Mouse (Mus musculus) layer of hippocampus, adult 2 months (tissue): ENCODE results near the gene Pde6c. TPM values are rescaled to one million over a fixed set of nuclear protein-coding genes. Genes with fewer than 3 reads are reported as not detected.

Source experiments
- DNase-seq, 2 experiments: peaks; one replicate each; pipeline ENCODE4 v3.0.0; 2022; ENCODE audit warnings: low spot score in 2 of 2
- H3K27ac ChIP-seq: fragments of 200-600 bp; 2 replicates; pipeline ENCODE4 v1.8.1; 2022
- H3K4me3 ChIP-seq: fragments of 200-600 bp; 2 replicates; pipeline ENCODE4 v1.8.1; 2022; ENCODE audit warnings: mild to moderate bottlenecking
- CTCF ChIP-seq: fragments of 200-600 bp; conservative IDR thresholded peaks from 2 replicates; pipeline ENCODE4 v1.8.1; 2022; ENCODE audit warnings: antibody characterized with exemption, mild to moderate bottlenecking, moderate library complexity
- total RNA-seq, 2 experiments: library from RNA; stranded (reverse); gene quantifications; 2 replicates each; pipeline ENCODE4 v1.2.3; 2021

Gene Pde6c
- total RNA-seq, 2 experiments from 2014 or later: 0.15 TPM; not detected in 1

- H3K4me3 ChIP-seq: no peak overlapping the region
- H3K27ac ChIP-seq: no peak overlapping the region
Observed at GRCm38 (mm10) chr19:38114834-38115491, 17.6 kb upstream of the Pde6c start.

GRCm38 (mm10) chr19:38120123-38120760 is 12.3 kb upstream of the Pde6c start:
- Histone ChIP-seq H3K27ac (no peak overlapping the region), H3K4me3 (no peak overlapping the region)
- DNase-seq: no peak
- no peak for TF ChIP-seq CTCF

More at GRCm38 (mm10) chr19:38114834-38115491, 17.6 kb upstream of the Pde6c start:
- DNase-seq: no peak
- no peak for TF ChIP-seq CTCF

- Histone ChIP-seq H3K4me3 (no peak overlapping the region; the same call in 1 of the 2 replicates), H3K27ac (no peak overlapping the region)
- no peak for DNase-seq
- no peak for TF ChIP-seq CTCF
Observed at GRCm38 (mm10) chr19:38123921-38124320, 8.7 kb upstream of the Pde6c start.

GRCm38 (mm10) chr19:38124401-38125218 is 8.0 kb upstream of the Pde6c start:
- H3K27ac ChIP-seq: peak overlapping the region; percentile 70; the same call in 1 of the 2 replicates
- TF ChIP-seq CTCF: no peak
- no peak for DNase-seq
- peak overlapping the region; percentile 54 for H3K4me3 ChIP-seq

GRCm38 (mm10) chr19:38125219-38125610 is 7.4 kb upstream of the Pde6c start, which contains the start of gene Rbp4:
Gene Rbp4, minus strand, starts transcription at chr19:38125281.
- no peak for TF ChIP-seq CTCF
- H3K4me3 ChIP-seq: peak within 1 kb of the TSS; percentile 54
- H3K27ac ChIP-seq: peak within 1 kb of the TSS; percentile 70; the same call in 1 of the 2 replicates
- no peak for DNase-seq

DNA sequence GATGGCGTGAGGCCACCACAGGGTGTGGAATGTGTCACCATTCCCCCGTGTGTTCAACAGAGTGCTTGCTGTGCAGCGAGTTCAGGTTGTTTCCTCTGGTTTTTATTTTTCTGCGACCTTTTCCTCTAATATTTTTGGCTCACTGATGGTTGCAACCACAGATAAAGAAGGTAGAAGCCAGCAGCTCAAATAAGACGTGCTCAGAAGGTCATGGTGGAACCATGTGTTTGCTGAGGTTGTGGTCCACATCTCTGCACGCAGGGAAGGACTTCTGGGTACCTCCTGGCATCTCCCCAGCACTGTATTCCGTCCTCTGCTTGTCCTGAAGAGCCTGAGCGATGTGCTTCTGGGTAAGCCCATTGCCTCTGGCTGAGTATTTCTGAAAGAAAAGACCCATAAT is 5.9 kb upstream of the Pde6c start:
- no peak overlapping the region for H3K27ac ChIP-seq
- no peak for TF ChIP-seq CTCF
- DNase-seq: no peak
- no peak overlapping the region for H3K4me3 ChIP-seq

GRCm38 (mm10) chr19:38133986-38134385 is 1.4 kb downstream of the Pde6c start:
- DNase-seq: no peak
- H3K27ac ChIP-seq: no peak overlapping the region
- no peak for TF ChIP-seq CTCF
- no peak overlapping the region for H3K4me3 ChIP-seq

DNA sequence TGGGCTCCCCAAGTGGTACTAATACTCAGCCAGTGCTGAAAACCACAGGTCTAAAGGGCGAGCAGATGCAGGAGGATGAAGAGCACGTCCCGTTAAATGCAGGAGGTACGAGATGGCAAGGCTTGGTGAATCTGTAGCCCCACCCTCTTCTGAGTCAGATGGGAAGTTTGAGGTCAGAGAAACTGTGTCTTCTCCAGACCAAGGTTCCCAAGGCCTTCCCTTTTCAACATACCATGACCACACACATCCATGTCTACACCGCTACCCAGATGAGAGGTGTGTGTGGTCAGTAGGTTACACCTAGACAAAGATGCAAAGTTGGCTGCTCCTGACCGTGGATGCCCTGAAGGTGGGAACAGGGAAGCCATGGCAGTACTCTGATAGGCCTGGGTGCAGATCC is 2.2 kb downstream of the Pde6c start:
- no peak for DNase-seq
- Histone ChIP-seq H3K27ac (no peak overlapping the region), H3K4me3 (no peak overlapping the region)
- TF ChIP-seq CTCF: no peak

DNA sequence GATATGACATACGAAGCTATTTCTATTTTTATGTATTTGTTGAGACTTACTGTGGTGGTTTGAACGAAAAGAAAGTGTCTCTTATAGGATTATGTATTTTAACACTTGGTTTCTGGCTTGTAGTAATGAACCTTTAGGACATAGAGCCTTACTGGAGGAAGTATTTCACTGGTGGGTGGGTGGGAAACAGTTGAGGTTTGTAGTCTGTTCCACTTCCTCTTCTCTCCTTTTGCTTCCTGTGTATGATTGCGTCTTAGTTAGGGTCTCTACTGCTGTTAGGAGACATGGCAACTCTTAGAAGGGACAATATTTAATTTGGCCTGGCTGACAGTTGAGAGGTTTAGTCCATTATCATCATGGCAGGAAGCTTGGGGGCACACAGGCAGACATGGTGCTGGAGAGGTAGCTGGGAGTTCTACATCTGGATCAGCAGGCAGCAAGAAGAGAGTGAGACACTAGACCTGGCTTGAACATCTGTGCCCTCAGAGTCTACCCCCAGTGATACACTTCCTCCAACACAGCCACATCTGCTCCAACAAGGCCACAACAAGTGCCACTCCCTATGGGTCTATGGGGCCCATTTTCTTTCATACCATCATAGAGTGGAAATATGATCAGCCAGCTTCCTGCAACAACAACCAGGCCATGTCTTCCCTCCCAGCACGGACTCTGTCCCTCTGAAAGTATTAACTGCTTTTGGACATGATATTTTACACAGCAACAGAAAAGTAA is 11.1 kb downstream of the Pde6c start:
- no peak for TF ChIP-seq CTCF
- Histone ChIP-seq H3K27ac (no peak overlapping the region), H3K4me3 (no peak overlapping the region)
- no peak for DNase-seq

DNA sequence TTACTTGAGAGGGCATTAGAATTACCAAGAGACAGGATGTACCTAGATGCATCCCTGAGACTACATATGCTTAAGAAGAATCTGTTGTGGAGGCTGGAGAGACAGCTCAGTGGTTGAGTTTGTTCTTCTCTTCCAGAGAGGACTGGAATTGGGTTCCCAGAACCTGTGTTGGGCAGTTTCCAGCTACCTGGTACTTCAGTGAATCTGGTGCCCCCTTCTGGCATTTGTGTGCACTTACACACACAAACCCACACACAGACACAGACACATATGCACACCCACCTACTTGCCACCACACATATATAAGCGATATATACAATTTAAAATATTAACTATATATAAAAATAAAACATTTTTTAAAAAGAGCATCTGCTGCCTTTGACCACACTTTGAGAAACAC is 23.7 kb downstream of the Pde6c start:
- Histone ChIP-seq H3K4me3 (no peak overlapping the region), H3K27ac (no peak overlapping the region)
- DNase-seq: no peak
- TF ChIP-seq CTCF: peak; percentile 38

- no peak for DNase-seq
- Histone ChIP-seq H3K27ac (no peak overlapping the region), H3K4me3 (no peak overlapping the region)
- no peak for TF ChIP-seq CTCF
Observed at GRCm38 (mm10) chr19:38161648-38162354, 29.2 kb downstream of the Pde6c start.

DNA sequence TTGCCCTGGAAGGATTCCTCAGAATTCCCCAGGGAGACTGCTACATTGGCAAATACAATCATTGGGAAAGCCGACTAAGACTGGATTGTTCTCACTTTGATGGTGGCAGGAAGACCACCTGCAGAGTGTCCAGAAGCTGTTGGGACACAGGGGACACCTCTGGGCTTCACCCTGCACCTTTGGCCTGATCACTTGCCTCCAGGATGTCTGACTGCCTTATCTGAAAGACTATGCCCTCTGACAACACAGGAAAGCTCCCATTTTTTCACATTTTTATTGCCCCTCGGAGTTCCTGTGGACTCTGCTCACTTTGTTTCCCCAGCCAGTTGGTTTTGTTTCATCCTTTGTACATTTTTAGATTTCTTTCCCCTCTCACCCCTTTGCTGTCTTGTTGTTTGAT is 32.1 kb downstream of the Pde6c start:
- no peak for DNase-seq
- Histone ChIP-seq H3K4me3 (no peak overlapping the region), H3K27ac (no peak overlapping the region)
- no peak for TF ChIP-seq CTCF
